Mouse (Mus musculus): ENCODE results near the gene Ndc80. TPM values are rescaled to one million over a fixed set of nuclear protein-coding genes. Genes with fewer than 3 reads are reported as not detected.

The Ndc80 gene
- total RNA-seq (2014; rRNA removed), result 0.34 and 0.46 TPM in 2 replicates
- not detected in 2 replicates for polyA plus RNA-seq (2012; rRNA removed)

DNA sequence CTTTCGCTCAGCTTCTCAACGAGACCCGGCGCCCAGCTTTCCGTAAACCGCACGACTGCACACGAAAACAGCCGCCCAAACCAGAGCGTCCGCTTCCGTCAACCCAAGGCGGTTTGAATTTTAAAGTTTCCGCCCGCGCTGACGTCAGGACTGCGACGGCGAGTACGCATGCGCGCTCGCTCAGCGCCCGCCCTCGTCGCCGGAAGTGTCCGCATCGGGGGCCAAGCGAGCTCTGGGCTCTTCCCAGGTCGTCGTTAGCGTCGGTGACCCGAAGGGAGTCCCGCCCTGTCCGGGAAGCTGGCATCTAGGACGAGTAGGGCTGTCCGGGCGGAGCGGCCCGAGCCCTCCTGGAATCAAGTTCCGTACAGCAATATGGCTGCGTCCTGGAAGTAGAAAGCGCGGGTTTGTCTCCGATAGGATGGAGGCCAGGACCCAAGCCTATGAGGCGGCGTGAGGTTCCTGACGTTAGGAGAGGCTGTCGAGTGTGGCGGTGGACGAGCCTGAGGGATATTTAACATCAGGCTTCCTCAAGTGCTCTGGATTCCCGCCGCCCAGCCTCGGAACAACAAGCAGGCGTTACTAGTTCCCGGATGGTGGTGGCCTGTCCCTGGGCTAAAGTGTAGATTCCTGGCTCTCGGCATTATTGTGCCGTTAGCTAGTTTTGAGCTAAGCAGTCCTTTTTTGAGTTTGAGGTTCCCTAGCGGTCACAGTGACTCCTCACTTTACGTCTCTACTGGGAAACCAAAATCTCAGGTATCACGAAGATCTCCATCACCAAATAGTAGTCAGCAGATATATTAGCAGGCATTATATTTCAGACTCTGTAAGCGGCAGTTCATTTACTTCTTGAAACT is at the start of gene Ndc80:
Gene Ndc80, minus strand, starts transcription at position 147 of the 854 bp plus-strand sequence.
- Histone ChIP-seq H3K27me3 (ENCODE audit: control insufficient read depth, insufficient read depth, low read length) (no peaks in the 10 kb centered on the region), H3K9ac (ENCODE audit: low read depth, low read length) (peak within 1 kb of the TSS; percentile 79), H3K4me1 (ENCODE audit: control insufficient read depth, insufficient read depth, low read length) (peaks cover 6% of the 10 kb centered on the region; the same call in 1 of the 2 replicates), H3K79me2 (ENCODE audit: control insufficient read depth, insufficient read depth, low read length) (no peaks in the 10 kb centered on the region), H3K36me3 (ENCODE audit: control insufficient read depth, insufficient read depth, low read length) (no peaks in the 10 kb centered on the region), H3K27ac (replicated peaks; ENCODE audit: insufficient read depth, low read depth, low read length) (peak within 1 kb of the TSS; percentile 83), H3K4me3 (ENCODE audit: insufficient read depth, low read depth, low read length) (peak within 1 kb of the TSS; percentile 68)
- peak; percentile 89 for DNase-seq (ENCODE audit: extremely low read depth, low read depth, low spot score)
- no peak for TF ChIP-seq POLR2A (IDR thresholded peaks at IDR 0.05; ENCODE audit: extremely low read depth, insufficient read depth, low read length)
- under 1% methylated on average over 66 of the region's 66 CpGs for WGBS

DNA sequence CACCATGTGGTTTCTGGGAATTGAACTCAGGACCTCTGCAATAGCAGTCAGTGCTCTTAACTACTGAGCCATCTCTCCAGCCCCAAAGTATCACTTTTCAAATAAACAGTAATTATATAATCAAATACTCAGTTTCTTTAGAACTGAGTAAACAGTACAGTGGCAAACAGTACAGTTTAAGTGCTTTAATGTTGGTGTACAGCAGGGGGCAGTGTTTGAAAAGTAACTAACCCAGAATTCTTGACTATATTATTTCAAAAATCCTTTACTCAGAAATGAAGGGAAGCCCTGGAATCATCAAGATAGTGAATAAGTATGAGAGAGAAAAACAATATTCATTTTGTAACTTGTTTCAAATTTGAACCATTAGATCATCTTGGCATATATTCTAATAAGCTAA is 35.0 kb upstream of the Ndc80 start:
- no peaks in the 10 kb centered on the region for H3K27me3 ChIP-seq (ENCODE audit: control insufficient read depth, insufficient read depth, low read length)
- no peak overlapping the region for H3K4me3 ChIP-seq (ENCODE audit: insufficient read depth, low read depth, low read length)
- no peak overlapping the region for H3K9ac ChIP-seq (ENCODE audit: low read depth, low read length)
- peak; percentile 25 for DNase-seq (ENCODE audit: extremely low read depth, low read depth, low spot score)
- no peaks in the 10 kb centered on the region for H3K79me2 ChIP-seq (ENCODE audit: control insufficient read depth, insufficient read depth, low read length)
- H3K4me1 ChIP-seq (ENCODE audit: control insufficient read depth, insufficient read depth, low read length), result no peaks in the 10 kb centered on the region
- H3K27ac ChIP-seq (replicated peaks; ENCODE audit: insufficient read depth, low read depth, low read length), result no peak overlapping the region
- H3K36me3 ChIP-seq (ENCODE audit: control insufficient read depth, insufficient read depth, low read length), result no peaks in the 10 kb centered on the region; the same call in 1 of the 2 replicates
- TF ChIP-seq CTCF (IDR thresholded peaks at IDR 0.05; ENCODE audit: low read depth, low read length), result no peak
- TF ChIP-seq POLR2A (IDR thresholded peaks at IDR 0.05; ENCODE audit: extremely low read depth, insufficient read depth, low read length), result no peak

DNA sequence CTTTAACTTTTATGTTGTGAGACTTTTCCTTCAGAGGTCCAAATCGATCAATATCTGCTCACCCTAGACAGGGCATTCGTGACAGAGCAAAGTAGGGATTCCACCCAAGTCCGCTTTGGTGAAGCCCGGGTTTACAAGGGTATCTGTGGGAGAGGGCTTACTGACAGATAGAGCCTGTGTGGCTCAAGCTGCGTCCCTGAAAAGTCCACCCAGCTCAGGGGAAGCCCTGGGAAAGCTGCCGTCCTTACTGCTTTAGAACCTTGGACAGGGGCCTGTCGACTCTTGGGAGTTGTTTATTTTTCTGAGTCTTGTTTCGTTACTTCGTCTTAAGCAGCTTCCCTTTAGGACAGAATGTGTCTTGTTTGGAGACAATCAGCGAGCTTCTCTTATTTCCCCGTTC is 26.2 kb upstream of the Ndc80 start:
- Histone ChIP-seq H3K4me3 (ENCODE audit: insufficient read depth, low read depth, low read length) (no peak overlapping the region), H3K36me3 (ENCODE audit: control insufficient read depth, insufficient read depth, low read length) (no peaks in the 10 kb centered on the region), H3K4me1 (ENCODE audit: control insufficient read depth, insufficient read depth, low read length) (peaks cover 3% of the 10 kb centered on the region; the same call in 1 of the 2 replicates), H3K27ac (replicated peaks; ENCODE audit: insufficient read depth, low read depth, low read length) (no peak overlapping the region), H3K27me3 (ENCODE audit: control insufficient read depth, insufficient read depth, low read length) (no peaks in the 10 kb centered on the region), H3K9ac (ENCODE audit: low read depth, low read length) (no peak overlapping the region), H3K79me2 (ENCODE audit: control insufficient read depth, insufficient read depth, low read length) (no peaks in the 10 kb centered on the region)
- no peak for DNase-seq (ENCODE audit: extremely low read depth, low read depth, low spot score)
- WGBS, result 22% methylated on average over 11 of the region's 11 CpGs
- no peak for TF ChIP-seq CTCF (IDR thresholded peaks at IDR 0.05; ENCODE audit: low read depth, low read length)
- TF ChIP-seq POLR2A (IDR thresholded peaks at IDR 0.05; ENCODE audit: extremely low read depth, insufficient read depth, low read length), result no peak

DNA sequence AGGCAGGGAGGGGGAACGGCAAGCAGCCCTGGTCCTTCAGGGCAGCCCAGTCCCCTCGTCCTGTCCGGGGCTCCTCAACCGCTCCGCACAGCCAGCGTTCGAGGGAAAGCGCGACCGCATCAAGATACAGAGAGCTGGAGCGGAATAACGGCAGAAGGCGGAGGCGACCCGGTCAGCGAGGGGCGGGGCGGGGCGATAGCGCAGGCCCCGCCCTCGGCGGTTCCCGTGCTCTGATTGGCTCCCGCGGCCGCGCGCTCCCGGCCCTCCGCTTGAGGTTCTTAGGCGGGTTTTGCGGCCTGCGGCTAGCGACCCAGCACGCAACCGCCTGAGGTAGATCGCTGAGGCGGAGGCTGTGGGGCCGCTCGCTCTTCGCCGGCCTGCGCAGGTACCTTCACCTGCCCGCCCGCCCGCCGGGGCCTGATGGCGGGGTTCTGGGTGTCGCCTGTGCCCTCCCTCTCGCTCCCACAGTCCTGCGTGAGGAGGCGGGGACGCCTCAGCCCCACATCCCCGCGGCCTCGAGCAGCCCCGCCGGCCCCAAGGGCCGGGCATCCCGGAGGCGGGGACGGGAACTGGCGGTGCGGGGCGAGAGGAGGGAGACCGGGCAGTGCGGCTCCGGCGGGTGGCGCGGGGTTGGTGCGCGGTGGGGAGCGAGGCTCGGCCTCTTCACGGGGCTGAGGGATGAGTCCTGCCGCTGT is 25.2 kb upstream of the Ndc80 start, which contains the start of gene Spdya:
Gene Spdya, plus strand, starts transcription at position 305 of the 695 bp plus-strand sequence.
- peak within 1 kb of the TSS; percentile 74 for H3K4me3 ChIP-seq (ENCODE audit: insufficient read depth, low read depth, low read length)
- 1% methylated on average over 77 of the region's 78 CpGs for WGBS
- peak within 1 kb of the TSS; percentile 79 for H3K9ac ChIP-seq (ENCODE audit: low read depth, low read length)
- no peaks in the 10 kb centered on the region for H3K36me3 ChIP-seq (ENCODE audit: control insufficient read depth, insufficient read depth, low read length)
- no peak for TF ChIP-seq CTCF (IDR thresholded peaks at IDR 0.05; ENCODE audit: low read depth, low read length)
- TF ChIP-seq POLR2A (IDR thresholded peaks at IDR 0.05; ENCODE audit: extremely low read depth, insufficient read depth, low read length), result 0 out of 2 replicates have a peak, but pooled peaks have one; percentile 38
- no peaks in the 10 kb centered on the region for H3K27me3 ChIP-seq (ENCODE audit: control insufficient read depth, insufficient read depth, low read length)
- peak; percentile 58 for DNase-seq (ENCODE audit: extremely low read depth, low read depth, low spot score)
- H3K27ac ChIP-seq (replicated peaks; ENCODE audit: insufficient read depth, low read depth, low read length), result no peak within 1 kb of the TSS
- no peaks in the 10 kb centered on the region for H3K79me2 ChIP-seq (ENCODE audit: control insufficient read depth, insufficient read depth, low read length)
- H3K4me1 ChIP-seq (ENCODE audit: control insufficient read depth, insufficient read depth, low read length), result peaks cover 3% of the 10 kb centered on the region; the same call in 1 of the 2 replicates

DNA sequence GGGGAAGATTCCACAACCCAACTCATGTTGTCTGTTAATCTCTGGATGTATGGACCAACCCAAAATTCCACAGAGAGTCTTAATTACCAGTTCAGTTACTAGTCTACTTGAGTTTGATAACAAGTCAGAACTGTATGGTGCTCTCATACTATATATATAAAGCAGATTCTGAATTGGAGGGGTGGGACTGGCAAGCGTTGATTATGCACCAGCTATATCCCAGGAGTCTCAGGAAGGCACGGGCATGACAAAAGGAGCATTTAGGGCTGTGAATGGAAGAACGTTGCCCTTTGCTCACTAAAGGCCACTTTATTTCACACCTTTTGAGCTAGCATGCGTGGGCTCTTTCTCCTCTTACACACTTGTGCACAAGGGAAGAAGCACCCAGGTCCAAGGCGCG is 24.7 kb upstream of the Ndc80 start:
- 14% methylated on average over 6 of the region's 6 CpGs for WGBS

More for the DNA sequence above, 24.7 kb upstream of the Ndc80 start:
- Histone ChIP-seq H3K27me3 (ENCODE audit: control insufficient read depth, insufficient read depth, low read length) (no peaks in the 10 kb centered on the region), H3K27ac (replicated peaks; ENCODE audit: insufficient read depth, low read depth, low read length) (no peak overlapping the region), H3K36me3 (ENCODE audit: control insufficient read depth, insufficient read depth, low read length) (no peaks in the 10 kb centered on the region), H3K9ac (ENCODE audit: low read depth, low read length) (peak overlapping the region; percentile 79), H3K4me1 (ENCODE audit: control insufficient read depth, insufficient read depth, low read length) (peaks cover 3% of the 10 kb centered on the region; the same call in 1 of the 2 replicates), H3K79me2 (ENCODE audit: control insufficient read depth, insufficient read depth, low read length) (no peaks in the 10 kb centered on the region), H3K4me3 (ENCODE audit: insufficient read depth, low read depth, low read length) (peak overlapping the region; percentile 74; the same call in 1 of the 2 replicates)
- TF ChIP-seq POLR2A (IDR thresholded peaks at IDR 0.05; ENCODE audit: extremely low read depth, insufficient read depth, low read length), result no peak
- TF ChIP-seq CTCF (IDR thresholded peaks at IDR 0.05; ENCODE audit: low read depth, low read length), result no peak
- peak; percentile 4 for DNase-seq (ENCODE audit: extremely low read depth, low read depth, low spot score)
